Mouse (Mus musculus): Measurements from ENCODE around the gene Emc1. TPM values are rescaled to one million over a fixed set of nuclear protein-coding genes. Genes with fewer than 3 reads are reported as not detected.

Emc1 gene
- polyA plus RNA-seq, 2 experiments = 5.3 to 10.6 TPM

- H3K4me1 ChIP-seq (replicated peaks; ENCODE audit: control insufficient read depth in 2 of 2, insufficient read depth in 2 of 2, low read length in 1 of 2) = no peaks in the 10 kb centered on the region
- peaks cover 78% of the 10 kb centered on the region for H3K36me3 ChIP-seq (replicated peaks; ENCODE audit: control insufficient read depth, insufficient read depth, low read depth)
- H3K9me3 ChIP-seq (ENCODE audit: control insufficient read depth, low read length) = no peaks in the 10 kb centered on the region
- ATAC-seq (ENCODE audit: insufficient read depth) (no peak), DNase-seq (ENCODE audit: low read depth in 3 of 3, low spot score in 3 of 3) (no peak)
- H3K9ac ChIP-seq (replicated peaks) = no peak overlapping the region
- no peak for TF ChIP-seq EP300 (IDR thresholded peaks at IDR 0.05; ENCODE audit: low read depth)
- TF ChIP-seq CTCF (IDR thresholded peaks at IDR 0.05; ENCODE audit: low read depth) = no peak
- 86% methylated on average over 5 of the region's 5 CpGs for WGBS (ENCODE audit: insufficient replicate concordance)
- no peaks in the 10 kb centered on the region for H3K27me3 ChIP-seq (ENCODE audit: control insufficient read depth, insufficient read depth, low read length)
- no peak overlapping the region for H3K27ac ChIP-seq
- no peak overlapping the region for H3K4me2 ChIP-seq (ENCODE audit: low read depth)
- no peak overlapping the region for H3K4me3 ChIP-seq (ENCODE audit: insufficient read depth in 1 of 2, low read depth in 2 of 2, low read length in 2 of 2)
These were observed 15.7 kb downstream of the Emc1 start for GRCm38 (mm10) chr4:139368038-139368437.

- TF ChIP-seq EP300 (IDR thresholded peaks at IDR 0.05; ENCODE audit: low read depth) (no peak), CTCF (IDR thresholded peaks at IDR 0.05; ENCODE audit: low read depth) (no peak)
- peak; percentile 28; the same call in 1 of the 2 replicates for ATAC-seq (ENCODE audit: insufficient read depth)
- no peaks in the 10 kb centered on the region for H3K4me1 ChIP-seq (replicated peaks; ENCODE audit: control insufficient read depth in 2 of 2, insufficient read depth in 2 of 2, low read length in 1 of 2)
- no peak for DNase-seq (ENCODE audit: low read depth in 3 of 3, low spot score in 3 of 3)
- H3K27ac ChIP-seq = no peak overlapping the region
- H3K4me3 ChIP-seq (ENCODE audit: insufficient read depth in 1 of 2, low read depth in 2 of 2, low read length in 2 of 2) = no peak overlapping the region
- H3K27me3 ChIP-seq (ENCODE audit: control insufficient read depth, insufficient read depth, low read length) = no peaks in the 10 kb centered on the region
- no peak overlapping the region for H3K4me2 ChIP-seq (ENCODE audit: low read depth)
- WGBS (ENCODE audit: insufficient replicate concordance) = 81% methylated on average over 4 of the region's 4 CpGs
- peaks cover 61% of the 10 kb centered on the region for H3K36me3 ChIP-seq (replicated peaks; ENCODE audit: control insufficient read depth, insufficient read depth, low read depth)
- H3K9me3 ChIP-seq (ENCODE audit: control insufficient read depth, low read length) = no peaks in the 10 kb centered on the region
- no peak overlapping the region for H3K9ac ChIP-seq (replicated peaks)
These were observed 20.7 kb downstream of the Emc1 start for GRCm38 (mm10) chr4:139373130-139373529.

- DNase-seq (ENCODE audit: low read depth in 3 of 3, low spot score in 3 of 3) (no peak), ATAC-seq (ENCODE audit: insufficient read depth) (0 out of 2 replicates have a peak, but pooled peaks have one; percentile 17)
- Histone ChIP-seq H3K27ac (no peak overlapping the region), H3K4me2 (ENCODE audit: low read depth) (no peak overlapping the region), H3K27me3 (ENCODE audit: control insufficient read depth, insufficient read depth, low read length) (no peaks in the 10 kb centered on the region), H3K4me1 (replicated peaks; ENCODE audit: control insufficient read depth in 2 of 2, insufficient read depth in 2 of 2, low read length in 1 of 2) (no peaks in the 10 kb centered on the region), H3K36me3 (replicated peaks; ENCODE audit: control insufficient read depth, insufficient read depth, low read depth) (peaks cover 60% of the 10 kb centered on the region), H3K9ac (replicated peaks) (no peak overlapping the region), H3K4me3 (ENCODE audit: insufficient read depth in 1 of 2, low read depth in 2 of 2, low read length in 2 of 2) (no peak overlapping the region), H3K9me3 (ENCODE audit: control insufficient read depth, low read length) (no peaks in the 10 kb centered on the region)
- WGBS (ENCODE audit: insufficient replicate concordance) = 79% methylated on average over 10 of the region's 10 CpGs
- TF ChIP-seq EP300 (IDR thresholded peaks at IDR 0.05; ENCODE audit: low read depth) = no peak
- TF ChIP-seq CTCF (IDR thresholded peaks at IDR 0.05; ENCODE audit: low read depth) = no peak
These were observed 21.1 kb downstream of the Emc1 start for GRCm38 (mm10) chr4:139373531-139373930.

- ATAC-seq (ENCODE audit: insufficient read depth) (no peak), DNase-seq (ENCODE audit: low read depth in 3 of 3, low spot score in 3 of 3) (no peak)
- Histone ChIP-seq H3K36me3 (replicated peaks; ENCODE audit: control insufficient read depth, insufficient read depth, low read depth) (peaks cover 15% of the 10 kb centered on the region), H3K4me3 (ENCODE audit: insufficient read depth in 1 of 2, low read depth in 2 of 2, low read length in 2 of 2) (peak overlapping the region; percentile 90 to 94), H3K27ac (peak overlapping the region; percentile 78), H3K9me3 (ENCODE audit: control insufficient read depth, low read length) (no peaks in the 10 kb centered on the region), H3K4me2 (ENCODE audit: low read depth) (peak overlapping the region; percentile 85), H3K4me1 (replicated peaks; ENCODE audit: control insufficient read depth in 2 of 2, insufficient read depth in 2 of 2, low read length in 1 of 2) (peaks cover 16 to 19% of the 10 kb centered on the region in 2 experiments), H3K9ac (replicated peaks) (peak overlapping the region; percentile 89), H3K27me3 (ENCODE audit: control insufficient read depth, insufficient read depth, low read length) (no peaks in the 10 kb centered on the region)
- WGBS (ENCODE audit: insufficient replicate concordance) = 6% methylated on average over 8 of the region's 8 CpGs
- TF ChIP-seq CTCF (IDR thresholded peaks at IDR 0.05; ENCODE audit: low read depth) = no peak
- TF ChIP-seq EP300 (IDR thresholded peaks at IDR 0.05; ENCODE audit: low read depth) = no peak
These were observed 27.3 kb downstream of the Emc1 start for GRCm38 (mm10) chr4:139379719-139380118.

GRCm38 (mm10) chr4:139380207-139380748, 27.9 kb downstream of the Emc1 start:
- Histone ChIP-seq H3K4me1 (replicated peaks; ENCODE audit: control insufficient read depth in 2 of 2, insufficient read depth in 2 of 2, low read length in 1 of 2) (peaks cover 16 to 19% of the 10 kb centered on the region in 2 experiments), H3K36me3 (replicated peaks; ENCODE audit: control insufficient read depth, insufficient read depth, low read depth) (peaks cover 9% of the 10 kb centered on the region), H3K27me3 (ENCODE audit: control insufficient read depth, insufficient read depth, low read length) (no peaks in the 10 kb centered on the region), H3K27ac (peak overlapping the region; percentile 86), H3K9me3 (ENCODE audit: control insufficient read depth, low read length) (no peaks in the 10 kb centered on the region), H3K4me3 (ENCODE audit: insufficient read depth in 1 of 2, low read depth in 2 of 2, low read length in 2 of 2) (peak overlapping the region; percentile 90 to 94), H3K9ac (replicated peaks) (peak overlapping the region; percentile 89), H3K4me2 (ENCODE audit: low read depth) (peak overlapping the region; percentile 89)
- no peak for TF ChIP-seq CTCF (IDR thresholded peaks at IDR 0.05; ENCODE audit: low read depth)
- no peak for TF ChIP-seq EP300 (IDR thresholded peaks at IDR 0.05; ENCODE audit: low read depth)
- ATAC-seq (ENCODE audit: insufficient read depth) = peak; percentile 89
- WGBS (ENCODE audit: insufficient replicate concordance) = under 1% methylated on average over 49 of the region's 54 CpGs
- DNase-seq (ENCODE audit: low read depth in 3 of 3, low spot score in 3 of 3) = peak; percentile 98 to 99 (median 99)
